Mouse (Mus musculus): ENCODE results near the gene Tsga10.

DNA sequence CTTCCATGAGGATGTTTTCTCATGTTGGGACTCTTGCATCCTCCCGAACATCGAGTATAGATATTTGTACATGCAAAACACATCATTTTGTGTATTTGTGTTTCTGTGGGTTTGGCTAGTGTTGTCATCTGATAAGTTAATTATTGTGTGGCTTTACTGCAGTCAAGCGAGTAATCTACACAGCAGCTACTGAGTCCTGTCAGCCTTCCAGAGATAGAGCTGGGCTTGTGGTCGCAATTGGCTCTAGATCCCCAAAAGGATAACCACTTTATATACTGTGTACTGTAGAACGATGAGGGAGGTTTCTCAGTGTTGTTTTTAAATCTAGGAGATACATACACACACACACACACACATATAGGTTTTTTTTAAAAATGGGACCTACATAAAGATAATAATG lies 130.3 kb downstream of the Tsga10 start:
- TF ChIP-seq CTCF (conservative IDR thresholded peaks at IDR 0.05; ENCODE audit: low read length) (no peak), NANOG (IDR thresholded peaks at IDR 0.05; ENCODE audit: borderline replicate concordance, low read length) (no peak), POU5F1 (IDR thresholded peaks at IDR 0.05; ENCODE audit: borderline replicate concordance, low read length) (no peak)
